Mouse (Mus musculus) heart, embryonic 13.5 days (tissue): ENCODE measurements at regions not wholly inside any gene's neighbourhood (a gene's known extent, or its start where the extent isn't known, plus 50 kb on each side); places are given as distances from the start of the nearest gene placed in this dataset.

ENCODE experiments used
- ATAC-seq: fragments of 200-750 bp; cut with Nextera tagmentation; 2 replicates; pipeline ENCODE4 v1.8.0; 2017; ENCODE audit warnings: moderate TSS enrichment; ENCODE audit not compliant: insufficient number of reproducible peaks, low FRiP score, low TSS enrichment; ENCODE audit errors: extremely low read depth
- H3K27ac ChIP-seq: fragments of 300-500 bp; sonication (generic); replicated peaks from 2 replicates; pipeline ENCODE4 v1.5.1; 2015; ENCODE audit warnings: moderate library complexity, mild to moderate bottlenecking, inconsistent platforms
- H3K27me3 ChIP-seq: fragments of 300-500 bp; sonication (generic); replicated peaks from 2 replicates; pipeline ENCODE4 v1.6.1; 2015; ENCODE audit warnings: mild to moderate bottlenecking, inconsistent platforms
- H3K36me3 ChIP-seq: fragments of 300-500 bp; sonication (generic); 2 replicates; pipeline ENCODE4 v1.6.1; 2015; ENCODE audit warnings: mild to moderate bottlenecking, inconsistent platforms
- H3K4me1 ChIP-seq: fragments of 300-500 bp; sonication (generic); 2 replicates; pipeline ENCODE4 v1.6.1; 2015; ENCODE audit warnings: inconsistent platforms
- H3K4me2 ChIP-seq: fragments of 300-500 bp; sonication (generic); 2 replicates; pipeline ENCODE4 v1.6.1; 2015; ENCODE audit warnings: inconsistent platforms, mild to moderate bottlenecking, moderate library complexity
- H3K4me3 ChIP-seq: fragments of 300-500 bp; sonication (generic); 2 replicates; pipeline ENCODE4 v1.5.1; 2015; ENCODE audit warnings: moderate library complexity, mild to moderate bottlenecking, inconsistent platforms
- H3K9ac ChIP-seq: fragments of 300-500 bp; sonication (generic); 2 replicates; pipeline ENCODE4 v1.6.1; 2015; ENCODE audit warnings: inconsistent platforms, mild to moderate bottlenecking, moderate library complexity
- H3K9me3 ChIP-seq: fragments of 300-500 bp; sonication (generic); 2 replicates; pipeline ENCODE4 v1.6.1; 2016; ENCODE audit warnings: inconsistent platforms
- WGBS: fragments of 180-500 bp; shearing (Covaris S2); methylation state at CpG from one replicate; pipeline ENCODE4 v1.1.7; 2015; ENCODE audit warnings: mixed read lengths; 5-methylcytosine and 5-hydroxymethylcytosine counted together

DNA sequence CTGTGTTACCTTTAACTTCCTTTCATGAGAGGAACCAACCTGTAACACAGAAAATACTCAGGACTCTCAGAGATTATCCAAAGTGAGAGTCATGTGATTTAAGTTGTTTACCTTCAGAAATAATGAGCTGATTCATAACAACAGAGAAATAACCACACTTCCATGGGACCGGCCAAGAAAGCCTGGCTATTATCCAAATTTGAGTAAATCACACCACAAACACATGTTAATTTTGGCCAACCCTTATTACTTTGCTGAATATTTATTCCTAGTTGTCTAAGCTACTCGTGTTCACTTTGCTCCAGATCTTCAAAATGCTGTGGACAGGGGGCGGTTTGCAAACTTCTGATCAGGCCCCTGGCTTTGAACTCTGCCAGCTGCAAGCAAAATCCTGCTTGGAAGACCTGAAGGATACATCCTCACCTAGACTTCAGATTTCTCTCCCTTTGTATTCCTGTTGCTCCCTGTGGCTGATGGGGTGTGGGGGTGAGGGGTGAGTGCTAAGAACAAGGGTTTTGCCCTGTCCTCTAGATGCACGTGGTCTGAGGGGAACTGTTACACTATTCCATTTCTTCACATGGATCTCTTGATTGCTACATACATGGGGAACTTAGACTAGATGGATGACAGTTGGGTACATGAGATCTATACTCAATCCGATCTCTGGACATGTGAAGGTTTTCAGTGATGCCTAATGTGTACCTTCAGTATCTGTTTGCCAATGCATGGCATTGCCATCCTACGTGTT is 468.2 kb downstream of the Lmo4 start:
- Histone ChIP-seq H3K36me3 (no peaks in the 10 kb centered on the region), H3K4me3 (no peak overlapping the region), H3K9ac (no peak overlapping the region), H3K27me3 (no peaks in the 10 kb centered on the region), H3K27ac (no peak overlapping the region), H3K4me1 (no peaks in the 10 kb centered on the region), H3K9me3 (no peaks in the 10 kb centered on the region), H3K4me2 (no peak overlapping the region)
- WGBS, result 74% methylated on average over 6 of the region's 6 CpGs
- ATAC-seq, result no peak

DNA sequence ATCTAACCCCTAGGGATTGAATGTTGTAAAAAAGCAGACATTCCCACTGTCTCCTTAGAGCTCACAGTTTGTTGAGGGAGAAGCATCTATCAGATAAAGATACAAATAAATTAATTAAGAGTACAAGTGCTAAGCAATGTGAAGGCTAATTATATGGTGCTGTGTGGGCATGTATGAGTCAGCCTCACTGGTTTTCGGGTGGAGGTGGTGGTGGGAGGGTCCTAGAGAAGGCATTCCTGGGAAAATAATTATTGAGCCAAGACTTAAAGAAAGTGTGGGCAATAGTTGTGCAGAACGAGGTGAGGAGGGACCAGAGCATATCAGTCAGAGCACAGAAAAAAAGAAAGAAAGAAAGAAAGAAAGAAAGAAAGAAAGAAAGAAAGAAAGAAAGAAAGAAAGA is 470.2 kb downstream of the Lmo4 start:
- Histone ChIP-seq H3K4me1 (no peaks in the 10 kb centered on the region), H3K4me2 (no peak overlapping the region), H3K27ac (no peak overlapping the region), H3K9ac (no peak overlapping the region), H3K36me3 (no peaks in the 10 kb centered on the region), H3K4me3 (no peak overlapping the region), H3K9me3 (no peaks in the 10 kb centered on the region), H3K27me3 (no peaks in the 10 kb centered on the region)
- 57% methylated on average over 2 of the region's 2 CpGs for WGBS
- no peak for ATAC-seq

DNA sequence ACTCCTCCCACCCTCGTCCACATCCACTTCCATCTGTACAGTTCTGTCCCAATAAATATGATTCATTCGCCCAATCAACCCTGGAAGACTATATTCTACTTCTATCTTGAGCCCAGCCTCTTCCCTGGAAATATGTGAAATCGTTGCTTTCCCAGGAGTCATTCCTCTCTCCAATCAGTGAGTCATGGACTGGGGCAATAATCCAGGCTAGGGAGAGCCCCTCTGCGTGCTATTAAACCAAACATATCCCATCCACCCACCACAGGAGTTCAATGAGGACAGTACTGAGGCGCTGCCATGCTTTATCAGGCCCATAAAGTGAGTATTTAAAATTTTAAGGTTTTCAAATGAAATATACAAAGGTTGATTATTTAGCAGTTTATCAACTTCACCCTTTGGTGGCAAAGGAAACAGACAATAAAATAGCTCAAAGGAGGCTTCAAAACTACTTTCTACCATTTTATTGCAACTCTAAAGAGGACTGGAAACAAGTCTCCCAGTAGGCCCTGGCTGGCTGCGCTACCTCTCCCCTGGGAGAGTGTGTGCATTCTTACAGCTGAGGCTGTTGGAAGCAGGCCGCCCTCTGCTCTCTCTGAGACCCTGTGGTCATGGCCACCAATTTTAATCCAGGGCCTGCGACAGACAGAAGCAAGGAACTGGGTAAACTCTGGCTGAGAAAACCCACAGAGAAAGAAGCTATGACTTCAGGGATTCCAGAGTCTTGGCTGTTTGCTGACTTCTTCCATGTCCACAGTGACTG is 471.9 kb downstream of the Lmo4 start:
- ATAC-seq, result no peak
- no peaks in the 10 kb centered on the region for H3K9me3 ChIP-seq
- 76% methylated on average over 8 of the region's 8 CpGs for WGBS

DNA sequence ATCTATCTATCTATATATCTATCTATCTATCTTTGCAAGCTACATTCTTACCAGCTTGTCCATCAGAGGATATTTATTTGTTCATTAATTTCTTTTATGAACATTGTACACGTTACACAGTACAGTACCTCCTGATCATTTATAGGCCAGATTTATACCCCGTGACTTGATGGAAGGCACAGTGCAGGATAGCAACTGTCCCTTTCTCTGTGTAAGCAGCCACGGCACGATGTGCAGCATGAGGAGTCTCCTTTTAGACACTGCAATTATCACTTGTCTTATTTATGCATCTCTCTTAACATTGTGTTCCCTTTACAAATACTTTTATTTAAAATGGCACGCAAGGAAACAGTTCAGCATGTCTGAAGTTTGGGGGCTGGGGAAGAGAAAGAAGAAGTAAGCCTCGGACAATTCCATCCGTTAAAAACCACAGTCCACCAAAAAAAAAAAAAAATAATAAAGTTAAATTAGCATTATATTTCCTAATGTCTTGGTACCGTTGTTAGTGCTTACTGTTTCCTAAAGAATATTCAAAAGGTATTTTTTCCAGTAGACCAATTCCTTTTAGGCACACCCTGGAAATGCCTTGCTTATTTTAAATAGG is 475.4 kb downstream of the Lmo4 start:
- Histone ChIP-seq H3K9me3 (no peaks in the 10 kb centered on the region), H3K36me3 (no peaks in the 10 kb centered on the region), H3K27me3 (no peaks in the 10 kb centered on the region), H3K4me3 (no peak overlapping the region), H3K27ac (no peak overlapping the region), H3K9ac (no peak overlapping the region), H3K4me1 (no peaks in the 10 kb centered on the region), H3K4me2 (no peak overlapping the region)
- 80% methylated on average over 8 of the region's 8 CpGs for WGBS
- no peak for ATAC-seq

More for the DNA sequence above, 471.9 kb downstream of the Lmo4 start:
- no peak overlapping the region for H3K4me2 ChIP-seq
- H3K4me3 ChIP-seq, result no peak overlapping the region
- no peak overlapping the region for H3K9ac ChIP-seq
- no peaks in the 10 kb centered on the region for H3K4me1 ChIP-seq
- H3K27me3 ChIP-seq, result no peaks in the 10 kb centered on the region
- H3K27ac ChIP-seq, result no peak overlapping the region
- no peaks in the 10 kb centered on the region for H3K36me3 ChIP-seq

DNA sequence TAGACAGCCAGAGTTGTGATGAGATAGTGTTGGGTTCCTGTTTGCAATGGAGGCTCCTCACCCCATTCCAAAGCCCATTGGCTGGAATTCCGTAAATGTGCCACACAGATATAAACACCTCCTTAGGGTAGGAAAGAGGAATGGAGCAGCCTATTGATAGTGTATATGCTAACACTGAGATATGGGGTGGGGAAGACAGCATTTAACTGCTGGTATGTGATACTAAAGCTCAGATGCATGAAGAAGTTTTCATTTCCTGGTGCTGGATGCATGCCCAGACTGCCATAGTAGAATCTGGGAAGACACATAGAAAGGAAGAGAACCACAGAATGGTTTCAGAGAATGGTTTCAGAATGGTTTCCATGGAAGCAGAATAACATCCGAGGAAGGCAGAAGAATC is 482.4 kb downstream of the Lmo4 start:
- Histone ChIP-seq H3K27ac (no peak overlapping the region), H3K27me3 (no peaks in the 10 kb centered on the region), H3K4me3 (no peak overlapping the region), H3K4me1 (no peaks in the 10 kb centered on the region), H3K9me3 (no peaks in the 10 kb centered on the region), H3K4me2 (no peak overlapping the region), H3K36me3 (no peaks in the 10 kb centered on the region), H3K9ac (no peak overlapping the region)
- no peak for ATAC-seq
- 59% methylated on average over 2 of the region's 2 CpGs for WGBS

DNA sequence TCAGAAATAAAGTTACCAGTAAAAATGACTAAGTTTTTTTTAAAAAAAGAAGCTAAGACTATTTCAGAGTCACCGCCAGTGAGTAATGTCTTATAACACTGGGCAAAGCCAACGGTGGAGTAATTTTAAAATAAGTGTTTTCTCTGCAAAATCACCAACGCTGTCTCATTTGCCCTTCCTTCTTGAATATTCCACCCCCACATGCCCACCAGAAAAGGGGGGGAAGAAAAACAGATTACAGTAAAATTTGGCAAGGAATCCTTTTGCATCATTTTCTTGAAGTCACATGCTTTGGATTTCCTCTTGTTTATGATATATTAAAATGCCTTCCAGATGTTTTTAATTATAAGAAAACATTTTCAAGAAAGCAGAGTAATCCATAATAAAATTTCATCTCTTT is 482.9 kb downstream of the Lmo4 start:
- Histone ChIP-seq H3K4me3 (no peak overlapping the region), H3K4me1 (no peaks in the 10 kb centered on the region), H3K27me3 (no peaks in the 10 kb centered on the region), H3K9ac (no peak overlapping the region), H3K4me2 (no peak overlapping the region), H3K9me3 (no peaks in the 10 kb centered on the region), H3K36me3 (no peaks in the 10 kb centered on the region), H3K27ac (no peak overlapping the region)
- 80% methylated on average over 3 of the region's 3 CpGs for WGBS
- ATAC-seq, result no peak

DNA sequence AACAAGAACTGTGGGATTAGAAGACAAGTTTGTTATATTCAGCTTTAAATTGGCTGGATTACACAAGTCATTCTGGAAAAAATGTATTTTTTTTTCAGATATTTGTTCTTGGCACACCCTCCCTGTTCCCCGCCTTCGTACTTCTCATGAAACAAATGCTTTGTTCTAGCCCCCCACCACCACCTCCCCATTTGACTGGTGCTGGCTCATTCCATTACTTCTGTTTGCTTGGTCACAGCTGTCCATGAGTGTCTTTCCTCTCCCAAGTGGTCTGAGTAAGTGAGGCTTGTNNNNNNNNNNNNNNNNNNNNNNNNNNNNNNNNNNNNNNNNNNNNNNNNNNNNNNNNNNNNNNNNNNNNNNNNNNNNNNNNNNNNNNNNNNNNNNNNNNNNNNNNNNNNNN is 491.8 kb downstream of the Lmo4 start:
- no peaks in the 10 kb centered on the region for H3K4me1 ChIP-seq
- 63% methylated on average over 2 of the region's 2 CpGs for WGBS
- H3K4me3 ChIP-seq, result no peak overlapping the region
- peaks cover 5% of the 10 kb centered on the region; the same call in 1 of the 2 replicates for H3K9me3 ChIP-seq
- no peak for ATAC-seq
- no peak overlapping the region for H3K27ac ChIP-seq
- no peaks in the 10 kb centered on the region for H3K36me3 ChIP-seq
- no peak overlapping the region for H3K9ac ChIP-seq
- H3K4me2 ChIP-seq, result no peak overlapping the region
- H3K27me3 ChIP-seq, result no peaks in the 10 kb centered on the region

DNA sequence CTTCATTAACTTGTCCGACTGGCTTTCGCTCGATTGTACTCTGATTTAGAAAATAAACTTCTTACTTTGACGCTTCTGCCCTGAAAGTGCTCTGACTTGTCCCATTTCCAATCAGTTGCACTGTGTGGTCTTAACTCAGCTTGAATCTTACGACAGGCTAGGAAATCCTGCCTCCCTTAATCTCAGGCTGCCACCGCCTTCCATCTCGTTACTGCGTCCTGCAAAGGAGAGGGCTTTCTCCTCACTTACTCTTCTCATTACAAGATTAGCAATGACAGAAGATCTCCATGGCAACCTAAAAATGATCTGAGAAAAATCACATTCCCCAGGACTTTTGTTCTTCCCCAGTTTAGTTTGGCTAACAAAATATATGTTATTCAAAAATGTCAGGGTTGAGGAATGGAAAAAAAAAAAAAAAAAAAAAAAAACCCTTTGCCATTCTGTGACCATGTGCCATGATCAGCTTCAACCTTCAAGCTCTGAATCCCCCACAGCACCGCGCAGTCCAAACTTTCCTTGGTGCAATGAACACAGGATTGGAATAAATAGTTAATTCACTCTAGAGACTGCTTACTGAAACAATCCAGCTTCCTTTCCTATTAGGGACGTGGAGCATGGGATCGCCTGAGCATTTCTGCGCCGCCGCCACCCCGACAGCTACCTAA is 494.1 kb downstream of the Lmo4 start:
- WGBS, result 59% methylated on average over 16 of the region's 16 CpGs
- no peaks in the 10 kb centered on the region for H3K36me3 ChIP-seq
- no peak overlapping the region for H3K27ac ChIP-seq
- peaks cover 5% of the 10 kb centered on the region; the same call in 1 of the 2 replicates for H3K9me3 ChIP-seq
- H3K27me3 ChIP-seq, result no peaks in the 10 kb centered on the region
- H3K4me2 ChIP-seq, result no peak overlapping the region
- no peak overlapping the region for H3K4me3 ChIP-seq
- no peak for ATAC-seq
- H3K4me1 ChIP-seq, result no peaks in the 10 kb centered on the region
- no peak overlapping the region for H3K9ac ChIP-seq

DNA sequence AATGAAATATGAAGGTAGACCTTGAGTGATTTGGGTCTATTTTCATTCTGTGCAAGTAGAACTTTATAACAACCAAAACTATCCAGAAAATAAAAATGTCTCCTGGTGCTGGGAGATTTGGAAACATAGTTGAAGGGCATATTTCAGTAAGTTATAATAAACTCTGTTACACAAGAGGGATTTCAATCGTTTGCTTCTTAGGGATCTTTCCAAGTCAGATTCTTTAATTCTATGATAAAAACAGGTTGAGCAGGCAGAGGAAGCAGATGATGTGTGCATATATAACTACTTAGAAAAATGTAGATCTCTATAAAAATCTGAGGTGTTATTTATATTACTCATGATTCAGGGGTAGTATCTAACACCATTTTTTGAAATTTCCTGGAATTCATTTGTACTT is 498.3 kb downstream of the Lmo4 start:
- no peaks in the 10 kb centered on the region for H3K4me1 ChIP-seq
- H3K4me3 ChIP-seq, result no peak overlapping the region
- no peak overlapping the region for H3K9ac ChIP-seq
- no peak for ATAC-seq
- H3K27me3 ChIP-seq, result no peaks in the 10 kb centered on the region
- H3K9me3 ChIP-seq, result no peaks in the 10 kb centered on the region
- WGBS, result 71% methylated on average over 1 of the region's 1 CpGs
- no peak overlapping the region for H3K4me2 ChIP-seq
- H3K27ac ChIP-seq, result no peak overlapping the region
- H3K36me3 ChIP-seq, result no peaks in the 10 kb centered on the region

DNA sequence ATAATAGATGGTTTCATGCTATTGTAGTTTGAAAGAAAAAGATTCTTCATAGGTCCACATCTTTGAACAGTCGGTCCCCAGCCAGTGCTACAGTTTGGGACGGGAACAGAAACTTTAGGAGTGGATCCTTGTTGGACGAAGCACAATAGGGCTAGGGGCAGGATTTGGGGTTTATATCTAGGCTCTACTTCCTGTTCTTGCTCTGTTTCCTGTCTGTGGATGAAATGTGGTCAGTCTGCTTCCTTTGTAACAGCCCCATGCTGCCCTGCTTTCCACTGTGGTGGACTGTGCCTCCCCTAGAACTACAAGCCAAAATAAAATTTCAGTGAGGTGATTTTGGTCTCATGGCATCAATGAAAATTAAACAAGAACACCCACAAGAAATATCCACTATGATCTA is 510.2 kb downstream of the Lmo4 start:
- Histone ChIP-seq H3K4me2 (no peak overlapping the region), H3K27me3 (no peaks in the 10 kb centered on the region), H3K36me3 (no peaks in the 10 kb centered on the region), H3K4me3 (no peak overlapping the region), H3K9ac (no peak overlapping the region), H3K9me3 (no peaks in the 10 kb centered on the region), H3K4me1 (no peaks in the 10 kb centered on the region), H3K27ac (no peak overlapping the region)
- ATAC-seq, result no peak
- WGBS, result 62% methylated on average over 3 of the region's 3 CpGs

DNA sequence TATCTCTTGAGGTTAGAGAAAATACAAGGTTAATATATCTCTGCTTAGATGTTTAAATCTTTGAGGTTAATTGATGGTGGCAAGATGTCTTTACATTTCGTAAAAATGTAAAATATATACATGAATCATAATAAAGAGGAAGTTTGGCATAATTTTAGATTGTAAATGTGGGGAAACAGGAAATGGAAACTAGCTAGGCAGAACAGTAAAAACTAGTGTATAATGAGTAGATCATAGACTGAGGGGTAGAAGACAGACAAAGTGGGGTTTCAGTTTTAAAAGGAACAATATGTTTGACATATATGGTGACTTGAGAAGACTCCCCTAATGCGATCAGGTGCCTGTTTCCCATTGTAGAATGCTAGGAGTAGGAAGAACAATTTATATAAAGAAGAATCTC is 519.3 kb downstream of the Lmo4 start:
- Histone ChIP-seq H3K27me3 (no peaks in the 10 kb centered on the region), H3K4me1 (no peaks in the 10 kb centered on the region), H3K36me3 (no peaks in the 10 kb centered on the region), H3K9me3 (no peaks in the 10 kb centered on the region), H3K4me2 (no peak overlapping the region), H3K27ac (no peak overlapping the region), H3K4me3 (no peak overlapping the region), H3K9ac (no peak overlapping the region)
- ATAC-seq, result no peak
- WGBS, result 78% methylated on average over 2 of the region's 2 CpGs
